Mouse (Mus musculus): ENCODE results near the gene Zfp646.
"Not testable (repeated sequence)": the region's sequence is repeated elsewhere in the genome, so short reads cannot be mapped to it uniquely, and the experiment has no call there.

Gene Zfp646

GRCm38 (mm10) chr7:127876041-127876466, at the start of gene Zfp646:
Gene Zfp646 (plus strand): TSS chr7:127876221.
- peak; percentile 79 for DNase-seq

GRCm38 (mm10) chr7:127835550-127835949, 40.5 kb upstream of the Zfp646 start:
- no peak for DNase-seq

- no peak for DNase-seq
Observed at GRCm38 (mm10) chr7:127837473-127837872, 38.5 kb upstream of the Zfp646 start.

GRCm38 (mm10) chr7:127837878-127838277, 38.1 kb upstream of the Zfp646 start:
- DNase-seq = not testable (repeated sequence)

GRCm38 (mm10) chr7:127840031-127840430, 36.0 kb upstream of the Zfp646 start:
- DNase-seq = not testable (repeated sequence)

GRCm38 (mm10) chr7:127840886-127841285, 35.1 kb upstream of the Zfp646 start:
- peak; percentile 72 for DNase-seq

- DNase-seq = peak; percentile 98
Observed at GRCm38 (mm10) chr7:127841340-127842000, 34.6 kb upstream of the Zfp646 start.

GRCm38 (mm10) chr7:127842001-127842718, 33.9 kb upstream of the Zfp646 start:
- DNase-seq = peak; percentile 80

GRCm38 (mm10) chr7:127849973-127850875, 25.8 kb upstream of the Zfp646 start:
- DNase-seq = no peak

- no peak for DNase-seq
Observed at GRCm38 (mm10) chr7:127850906-127851305, 25.1 kb upstream of the Zfp646 start.

- no peak for DNase-seq
Observed at GRCm38 (mm10) chr7:127858258-127858657, 17.8 kb upstream of the Zfp646 start.

- DNase-seq = no peak
Observed at GRCm38 (mm10) chr7:127866434-127866833, 9.6 kb upstream of the Zfp646 start.

GRCm38 (mm10) chr7:127867641-127868040, 8.4 kb upstream of the Zfp646 start:
- no peak for DNase-seq

GRCm38 (mm10) chr7:127869149-127869810, 6.7 kb upstream of the Zfp646 start:
- no peak for DNase-seq

- DNase-seq = no peak
Observed at GRCm38 (mm10) chr7:127870136-127870821, 5.7 kb upstream of the Zfp646 start.

GRCm38 (mm10) chr7:127874812-127875626, 1.0 kb upstream of the Zfp646 start:
- no peak for DNase-seq

GRCm38 (mm10) chr7:127875627-127876001, 407 bp upstream of the Zfp646 start:
- DNase-seq = peak; percentile 94

GRCm38 (mm10) chr7:127876467-127877348, 687 bp downstream of the Zfp646 start, which contains the start of gene Zfp668:
Gene Zfp668 (minus strand): TSS chr7:127876828.
- peak; percentile 90 for DNase-seq

GRCm38 (mm10) chr7:127879301-127879700, 3.3 kb downstream of the Zfp646 start:
- no peak for DNase-seq

GRCm38 (mm10) chr7:127880431-127880830, 4.4 kb downstream of the Zfp646 start:
- DNase-seq = no peak
